Mouse (Mus musculus) retina, adult 2 months (tissue): ENCODE measurements around the gene Pde4d.

Experiments
- DNase-seq: peaks from one replicate; pipeline ENCODE4 v3.0.0-alpha.2; 2012; ENCODE audit warnings: low read depth, low spot score

Gene Pde4d

DNA sequence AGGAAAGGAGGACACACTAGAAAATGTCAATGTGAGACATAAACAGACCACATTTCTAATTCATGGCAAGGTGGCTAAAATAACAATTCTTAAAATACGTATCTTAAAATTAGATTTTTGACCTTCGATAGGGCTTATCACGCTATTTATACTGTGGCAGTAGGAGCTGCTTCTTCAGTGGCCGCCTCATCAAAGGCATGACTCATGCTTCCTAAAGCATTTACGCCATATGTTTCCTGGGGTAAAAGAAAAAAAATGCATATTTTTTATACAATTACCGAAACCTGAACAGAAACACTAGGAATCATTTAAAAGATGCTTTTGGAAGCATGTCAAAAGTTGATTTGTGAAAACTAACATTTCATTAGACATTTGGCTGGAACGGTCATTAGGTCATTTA lies 721.9 kb downstream of the Pde4d start:
- DNase-seq, result no peak

- no peak for DNase-seq
Measured at GRCm38 (mm10) chr13:109175281-109175680, 725.5 kb downstream of the Pde4d start.

GRCm38 (mm10) chr13:109175852-109176621 lies 726.3 kb downstream of the Pde4d start:
- no peak for DNase-seq

- no peak for DNase-seq
Measured at GRCm38 (mm10) chr13:109181363-109181762, 731.6 kb downstream of the Pde4d start.

GRCm38 (mm10) chr13:109190652-109191051 lies 740.9 kb downstream of the Pde4d start:
- DNase-seq, result no peak

GRCm38 (mm10) chr13:109191176-109191575 lies 741.4 kb downstream of the Pde4d start:
- DNase-seq, result no peak

- DNase-seq, result no peak
Measured at GRCm38 (mm10) chr13:109205541-109205940, 755.8 kb downstream of the Pde4d start.

DNA sequence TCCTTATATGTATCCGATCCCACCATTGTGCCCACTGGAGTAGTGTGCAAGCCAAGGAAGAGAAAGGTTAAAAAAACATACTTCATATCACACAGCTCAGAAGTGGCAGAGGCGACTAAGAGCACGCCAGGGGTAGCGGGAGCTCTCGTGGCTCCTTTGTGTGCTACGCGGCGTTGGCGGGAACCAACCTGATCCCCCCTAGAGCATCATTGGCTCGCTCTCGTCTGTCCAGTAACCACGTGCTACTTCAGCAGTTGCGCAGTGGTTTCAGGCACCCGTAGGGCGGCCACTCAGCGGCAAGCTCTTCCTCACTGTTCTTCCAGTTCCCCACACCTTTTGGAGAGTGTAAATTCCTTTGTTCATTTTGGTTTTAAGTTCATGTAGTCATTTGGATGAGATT lies 758.9 kb downstream of the Pde4d start:
- DNase-seq, result no peak

- no peak for DNase-seq
Measured at GRCm38 (mm10) chr13:109209413-109209812, 759.7 kb downstream of the Pde4d start.

DNA sequence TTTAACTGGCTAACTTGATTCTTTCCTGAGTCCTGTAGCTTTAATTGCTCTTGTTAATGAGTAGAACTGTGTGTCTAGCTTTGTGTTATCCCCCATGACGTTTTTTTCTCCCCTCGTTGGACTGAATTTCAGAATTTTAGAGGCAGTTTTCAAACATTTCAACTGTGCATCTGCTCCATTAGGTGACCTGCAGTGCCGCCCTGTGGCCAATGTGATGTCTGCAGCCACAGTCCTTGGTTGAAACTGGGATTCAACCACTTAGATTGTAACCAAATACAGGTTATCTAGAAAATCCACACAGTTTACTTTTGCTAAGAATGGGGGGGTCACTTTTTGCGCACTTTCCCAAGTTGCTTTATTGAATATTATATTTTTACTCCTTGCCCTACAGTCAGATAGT lies 760.7 kb downstream of the Pde4d start:
- DNase-seq, result no peak

GRCm38 (mm10) chr13:109211471-109211870 lies 761.7 kb downstream of the Pde4d start:
- no peak for DNase-seq

GRCm38 (mm10) chr13:109211941-109212487 lies 762.3 kb downstream of the Pde4d start:
- no peak for DNase-seq

GRCm38 (mm10) chr13:109212788-109213473 lies 763.2 kb downstream of the Pde4d start:
- DNase-seq, result no peak

DNA sequence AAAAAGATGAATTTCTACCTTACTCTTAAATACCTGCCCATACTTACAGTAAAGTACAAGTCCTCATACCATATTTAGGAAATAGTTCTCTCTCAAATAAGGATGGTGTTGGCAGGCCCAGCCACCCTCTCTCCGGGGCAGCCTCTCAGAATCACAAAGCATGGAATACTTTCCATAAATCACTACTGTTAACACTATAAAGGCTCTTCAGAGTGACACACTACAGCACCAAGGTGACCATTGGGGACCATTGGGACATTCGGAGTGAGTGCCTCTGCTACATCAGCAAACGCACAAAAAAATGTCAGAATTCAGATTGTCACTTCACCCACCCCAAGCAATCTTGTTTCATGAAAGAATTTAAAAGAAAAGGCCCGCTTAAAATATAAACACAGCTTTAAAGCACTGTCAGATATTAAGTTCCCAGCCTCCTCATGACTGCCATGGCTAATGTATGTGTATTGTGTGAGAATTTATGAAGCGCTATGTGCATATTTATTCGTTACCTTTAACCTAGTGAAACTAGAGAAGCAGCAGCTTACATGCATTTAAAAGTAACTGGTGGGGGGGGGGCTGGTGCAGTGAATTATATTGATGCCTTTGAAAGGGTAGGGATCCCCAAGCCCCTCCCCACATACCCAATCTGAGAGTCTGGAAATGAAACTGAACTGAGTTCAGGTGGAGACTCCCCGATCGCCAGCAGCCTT lies 769.4 kb downstream of the Pde4d start:
- DNase-seq, result no peak

DNA sequence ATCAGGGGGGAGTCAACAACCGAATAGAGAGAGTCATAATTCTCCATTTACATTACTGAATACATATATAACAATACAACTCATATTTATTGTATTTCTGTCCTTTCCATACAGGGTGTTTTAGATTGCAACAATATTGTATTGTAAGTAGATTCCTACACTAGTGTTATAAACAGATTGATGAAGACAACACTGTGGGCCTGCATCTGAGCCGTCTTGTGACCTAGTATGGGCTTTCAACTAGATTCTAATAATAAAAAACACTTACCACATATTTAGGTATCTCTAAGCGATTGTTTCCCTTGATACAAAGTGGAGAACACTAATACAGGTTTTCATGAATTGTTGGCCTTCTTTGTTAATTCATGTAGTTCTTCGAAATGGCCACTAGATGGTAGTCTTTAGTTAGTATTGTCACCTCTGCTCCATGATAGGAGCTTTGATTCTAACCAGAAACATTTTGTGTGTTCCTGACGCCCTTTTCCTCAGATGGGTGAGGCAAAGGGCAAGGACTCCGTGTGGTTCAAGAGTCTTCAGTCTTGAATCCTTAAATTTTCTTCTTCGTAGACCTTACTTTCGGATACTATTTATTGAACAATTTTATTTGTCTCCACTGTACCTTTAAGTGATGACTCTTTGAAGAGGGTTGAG lies 779.3 kb downstream of the Pde4d start:
- no peak for DNase-seq

DNA sequence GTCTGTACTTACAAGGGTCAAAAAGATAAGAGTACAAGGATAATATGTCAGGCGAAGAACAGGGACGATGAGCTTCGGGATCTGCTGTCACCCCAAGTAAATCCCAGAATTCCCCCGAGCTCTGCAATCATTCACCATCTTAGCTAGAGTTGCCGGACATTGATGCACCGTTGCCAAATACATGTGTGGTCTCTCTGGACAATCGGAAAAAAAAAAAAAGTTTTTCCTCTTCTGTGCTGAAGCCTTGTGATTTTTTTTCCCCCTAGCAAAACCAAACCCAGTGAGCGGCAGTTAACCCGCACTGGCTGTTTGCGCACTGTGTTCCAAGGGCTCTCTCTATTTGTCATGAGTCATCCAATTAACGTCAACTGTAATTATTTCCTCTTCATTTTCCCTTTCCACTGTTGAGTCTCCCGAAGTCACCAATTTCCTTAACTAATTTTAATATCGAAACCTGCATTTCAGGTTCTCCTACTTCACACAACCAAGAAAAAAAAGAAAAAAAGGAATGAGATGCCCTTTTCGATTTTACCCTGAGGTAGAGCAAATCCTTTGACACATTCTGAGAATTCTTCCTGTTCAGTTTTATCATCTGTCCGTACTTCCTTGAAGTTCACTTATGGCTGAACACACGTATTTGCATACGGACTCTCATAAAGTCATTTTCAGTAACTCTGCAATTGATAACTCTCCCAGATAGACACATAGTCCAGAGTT lies 780.0 kb downstream of the Pde4d start:
- no peak for DNase-seq

GRCm38 (mm10) chr13:109230335-109230987 lies 780.7 kb downstream of the Pde4d start:
- DNase-seq, result no peak

DNA sequence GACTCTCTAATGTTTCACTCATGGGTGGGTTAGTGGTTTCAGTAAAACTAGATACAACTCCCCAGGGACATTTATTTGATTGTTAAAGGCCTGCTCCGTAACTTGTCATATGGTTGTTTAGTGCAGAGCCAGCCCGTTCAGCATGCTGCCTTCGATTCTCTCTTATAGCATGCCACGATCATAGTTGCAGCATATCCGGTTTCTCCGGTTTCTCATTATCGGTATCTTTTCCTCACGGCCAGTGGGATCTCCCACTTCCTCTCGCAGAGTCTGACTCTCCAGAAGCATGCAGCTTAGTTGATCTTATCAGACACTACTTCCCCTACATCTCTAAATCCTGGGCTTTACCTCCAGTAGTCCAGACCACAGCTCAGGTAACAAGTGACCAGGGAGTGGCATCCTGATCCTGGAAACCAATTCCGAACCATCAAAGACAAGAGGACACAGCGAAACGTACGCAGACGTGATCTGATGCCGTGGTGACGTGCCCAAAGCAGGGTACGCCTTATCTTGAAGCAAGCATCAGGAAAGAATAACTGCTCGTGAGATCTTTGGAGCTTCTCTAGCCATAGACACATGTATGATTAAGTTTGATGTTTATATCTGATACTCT lies 782.2 kb downstream of the Pde4d start:
- DNase-seq, result no peak

DNA sequence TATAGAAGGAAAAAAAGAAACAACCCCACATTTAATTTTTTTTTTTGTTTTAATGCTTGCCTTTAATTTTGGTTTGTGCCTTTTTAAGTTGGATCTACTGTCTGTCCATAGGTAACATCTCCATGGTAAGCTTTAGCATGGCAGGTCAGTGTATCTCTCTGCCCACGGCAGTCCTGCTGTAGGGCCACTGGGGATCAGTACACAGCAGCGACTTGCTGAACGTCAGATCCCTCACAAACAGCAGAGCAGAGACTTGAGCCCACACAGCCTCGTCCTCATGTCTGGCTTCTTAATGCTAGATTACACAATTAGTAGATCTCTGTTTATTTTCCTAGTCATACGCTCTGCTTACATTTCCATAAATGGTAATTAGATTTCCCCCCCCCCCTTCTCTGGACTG lies 782.8 kb downstream of the Pde4d start:
- DNase-seq, result no peak
